Mouse (Mus musculus) megakaryocyte, adult 5-6 weeks (primary cell): ENCODE measurements around the gene Gsta1. TPM values are rescaled to one million over a fixed set of nuclear protein-coding genes. Genes with fewer than 3 reads are reported as not detected.
"Not testable (repeated sequence)": the region's sequence is repeated elsewhere in the genome, so short reads cannot be mapped to it uniquely, and the experiment has no call there.

Experiments
- ATAC-seq: 2 replicates; pipeline ENCODE4 v1.8.0; 2016; ENCODE audit warnings: mild to moderate bottlenecking, inconsistent platforms; ENCODE audit not compliant: poor library complexity, severe bottlenecking
- total RNA-seq, 2 experiments: library from RNA; stranded (forward) in 1 of 2; stranded (reverse) in 1 of 2; fragments of 153-499, 151-499 nt in 1 of 2; fragments of 221-1000, 200-1000 nt in 1 of 2; gene quantifications; 2 replicates each; pipeline versions ENCODE4 v1.2.3 to v1.2.4; 2015 to 2017

The Gsta1 gene
- total RNA-seq, 2 experiments from 2014 or later, result not detected

GRCm38 (mm10) chr9:78229658-78230057 lies 798 bp upstream of the Gsta1 start:
- ATAC-seq, result not testable (repeated sequence)

GRCm38 (mm10) chr9:78233121-78233695 lies 2.8 kb downstream of the Gsta1 start:
- ATAC-seq, result peak; percentile 75

GRCm38 (mm10) chr9:78255683-78256470 lies 25.4 kb downstream of the Gsta1 start:
- ATAC-seq, result not testable (repeated sequence)

- ATAC-seq, result not testable (repeated sequence)
These were observed 26.5 kb downstream of the Gsta1 start, which contains the start of gene Gm3776 for GRCm38 (mm10) chr9:78256914-78257313. Gene Gm3776, plus strand, starts transcription at chr9:78257129.

GRCm38 (mm10) chr9:78259688-78260087 lies 29.2 kb downstream of the Gsta1 start:
- ATAC-seq, result peak; percentile 91

GRCm38 (mm10) chr9:78270945-78271344 lies 40.5 kb downstream of the Gsta1 start:
- not testable (repeated sequence) for ATAC-seq

GRCm38 (mm10) chr9:78282002-78282711 lies 51.7 kb downstream of the Gsta1 start:
- not testable (repeated sequence) for ATAC-seq

GRCm38 (mm10) chr9:78289063-78289462 lies 58.6 kb downstream of the Gsta1 start:
- ATAC-seq, result not testable (repeated sequence)

- not testable (repeated sequence) for ATAC-seq
These were observed 59.3 kb downstream of the Gsta1 start, which contains the start of gene Gm10639 for GRCm38 (mm10) chr9:78289723-78290122. Gene Gm10639, plus strand, starts transcription at chr9:78289923.

Other genes starting within 250 kb of the Gsta1 start
- gene Gcm1, start 178.7 kb upstream of the Gsta1 start, total RNA-seq (2015), result not detected in 2 replicates
- gene Gcm1, start 178.7 kb upstream of the Gsta1 start, total RNA-seq (2017), result not detected in 2 replicates
- 40.3 and 50.5 TPM in 2 replicates for gene Fbxo9, start 121.6 kb upstream of the Gsta1 start, total RNA-seq (2015)
- gene Fbxo9, start 121.6 kb upstream of the Gsta1 start, total RNA-seq (2017), result 43.8 and 49.2 TPM in 2 replicates
- gene Ick, start 121.5 kb upstream of the Gsta1 start, total RNA-seq (2015), result 3.4 and 6.2 TPM in 2 replicates
- 2.5 and 8.0 TPM in 2 replicates for gene Ick, start 121.5 kb upstream of the Gsta1 start, total RNA-seq (2017)
- gene Gsta4, start 47.9 kb upstream of the Gsta1 start, total RNA-seq (2015), result 0.27 TPM in 1 of 2 replicates, not detected in the other
- not detected in 2 replicates for gene Gsta4, start 47.9 kb upstream of the Gsta1 start, total RNA-seq (2017)
- not detected in 2 replicates for gene Gm3776, start 26.5 kb downstream of the Gsta1 start, total RNA-seq (2015)
- gene Gm3776, start 26.5 kb downstream of the Gsta1 start, total RNA-seq (2017), result not detected in 2 replicates
- gene Gm10639, start 59.3 kb downstream of the Gsta1 start, total RNA-seq (2015), result not detected in 2 replicates
- not detected in 2 replicates for gene Gm10639, start 59.3 kb downstream of the Gsta1 start, total RNA-seq (2017)
- not detected in 2 replicates for gene Omt2a, start 84.1 kb downstream of the Gsta1 start, total RNA-seq (2015)
- gene Omt2a, start 84.1 kb downstream of the Gsta1 start, total RNA-seq (2017), result not detected in 2 replicates
- not detected in 2 replicates for gene Omt2b, start 96.9 kb downstream of the Gsta1 start, total RNA-seq (2015)
- not detected in 2 replicates for gene Omt2b, start 96.9 kb downstream of the Gsta1 start, total RNA-seq (2017)
- gene Gsta2, start 125.1 kb downstream of the Gsta1 start, total RNA-seq (2015), result not detected in 2 replicates
- gene Gsta2, start 125.1 kb downstream of the Gsta1 start, total RNA-seq (2017), result not detected in 2 replicates
- not detected in 2 replicates for gene Dppa5a, start 137.5 kb downstream of the Gsta1 start, total RNA-seq (2015)
- gene Dppa5a, start 137.5 kb downstream of the Gsta1 start, total RNA-seq (2017), result not detected in 2 replicates
- not detected in 2 replicates for gene Ooep, start 148.1 kb downstream of the Gsta1 start, total RNA-seq (2015)
- gene Ooep, start 148.1 kb downstream of the Gsta1 start, total RNA-seq (2017), result not detected in 2 replicates
- 0.39 TPM in 1 of 2 replicates, not detected in the other for gene Ddx43, start 165.1 kb downstream of the Gsta1 start, total RNA-seq (2015)
- gene Ddx43, start 165.1 kb downstream of the Gsta1 start, total RNA-seq (2017), result 0.08 TPM in 1 of 2 replicates, not detected in the other
- gene Cgas, start 212.6 kb downstream of the Gsta1 start, total RNA-seq (2015), result 18.4 and 21.4 TPM in 2 replicates
- 12.1 and 14.5 TPM in 2 replicates for gene Cgas, start 212.6 kb downstream of the Gsta1 start, total RNA-seq (2017)
- gene Mto1, start 217.6 kb downstream of the Gsta1 start, total RNA-seq (2015), result 21.1 and 22.3 TPM in 2 replicates
- gene Mto1, start 217.6 kb downstream of the Gsta1 start, total RNA-seq (2017), result 26.4 and 28.9 TPM in 2 replicates
- not detected in 2 replicates for gene Gm17324, start 218.1 kb downstream of the Gsta1 start, total RNA-seq (2015)
- not detected in 2 replicates for gene Gm17324, start 218.1 kb downstream of the Gsta1 start, total RNA-seq (2017)